Mouse (Mus musculus) cortical plate, adult 2 months (tissue): Measurements from ENCODE around the gene Lama2.

Source experiments
- CTCF ChIP-seq: fragments of 200-500 bp; IDR thresholded peaks from 2 replicates; pipeline ENCODE4 v1.5.1; 2011; ENCODE audit warnings: mild to moderate bottlenecking, control low read depth, low read length; ENCODE audit not compliant: insufficient read depth; ENCODE audit errors: extremely low read depth
- POLR2A ChIP-seq: fragments of 200-500 bp; IDR thresholded peaks from 2 replicates; pipeline ENCODE4 v1.6.1; 2011; ENCODE audit warnings: mild to moderate bottlenecking, low read length, control low read depth; ENCODE audit not compliant: insufficient read depth; ENCODE audit errors: extremely low read depth

- TF ChIP-seq POLR2A (no peak), CTCF (no peak)
These were observed 425.3 kb downstream of the Lama2 start for GRCm38 (mm10) chr10:27193986-27194908.
